In genomic region chr2:92423702-92424461, GRCm38 (mm10) we compare ENCODE assay signal across 8 mouse cellular contexts. TPM values are rescaled to one million over a fixed set of nuclear protein-coding genes. Genes with fewer than 3 reads are reported as not detected.
A peak's percentile ranks its signal among the peaks of the same experiment; 100 is the strongest.
DNase-seq lines count a peak whose midpoint lies in the region; ATAC-seq and TF ChIP-seq lines count a peak whose summit lies in the region.

No protein-coding gene starts in this region.

- no peak for TF ChIP-seq CTCF in left cerebral cortex, adult 2 months (IDR thresholded peaks at IDR 0.05)

- H3K9ac ChIP-seq in hindbrain, embryonic 16.5 days (ENCODE audit: low read depth, low read length), result no peak overlapping the region
- no peak overlapping the region for H3K9ac ChIP-seq in midbrain, embryonic 16.5 days (ENCODE audit: low read depth, low read length)

- peak; percentile 97 for DNase-seq in adipocyte (ENCODE audit: low spot score)
- peak; percentile 85 to 90 for DNase-seq in cerebellum, postnatal 25 days
- peak; percentile 96 for DNase-seq in gastrocnemius, postnatal 14 days
- DNase-seq in left cerebral cortex, adult 2 months (ENCODE audit: extremely low spot score in 1 of 2, low spot score in 2 of 2), result peak; percentile 82 to 85
- peak; percentile 82 for DNase-seq in telencephalon, adult 2 months (ENCODE audit: low read depth, low spot score)
- DNase-seq in thymus, postnatal 25 days, result no peak

- H3K9me3 ChIP-seq in hindbrain, embryonic 16.5 days (ENCODE audit: control insufficient read depth, low read length), result no peaks in the 10 kb centered on the region
- H3K9me3 ChIP-seq in midbrain, embryonic 16.5 days (replicated peaks; ENCODE audit: control insufficient read depth, low read length, poor library complexity, severe bottlenecking), result no peaks in the 10 kb centered on the region

- peaks cover 41% of the 10 kb centered on the region for H3K4me1 ChIP-seq in hindbrain, embryonic 16.5 days (ENCODE audit: control insufficient read depth, insufficient read depth, low read depth, low read length)
- peaks cover 25% of the 10 kb centered on the region for H3K4me1 ChIP-seq in midbrain, embryonic 16.5 days (ENCODE audit: control insufficient read depth, insufficient read depth, low read length)

- H3K4me2 ChIP-seq in hindbrain, embryonic 16.5 days (ENCODE audit: low read length), result no peak overlapping the region
- no peak overlapping the region for H3K4me2 ChIP-seq in midbrain, embryonic 16.5 days (ENCODE audit: low read length)

- no peaks in the 10 kb centered on the region for H3K27me3 ChIP-seq in hindbrain, embryonic 16.5 days (replicated peaks; ENCODE audit: control insufficient read depth, insufficient read depth, low read length)
- H3K27me3 ChIP-seq in midbrain, embryonic 16.5 days (ENCODE audit: control insufficient read depth, insufficient read depth, low read depth, low read length), result no peaks in the 10 kb centered on the region

- peak; percentile 63 for ATAC-seq in hindbrain, embryonic 16.5 days
- ATAC-seq in midbrain, embryonic 16.5 days, result peak; percentile 43; the same call in 1 of the 2 replicates

- intact Hi-C loops in gastrocnemius, postnatal 14 days (cut with DNase I; ENCODE audit: low total_unique reads), result no loop called here
- intact Hi-C loops in left cerebral cortex, adult 2 months (cut with DNase I), result no loop called here

- 49% methylated on average over 9 of the region's 9 CpGs for WGBS in hindbrain, embryonic 16.5 days
- 53% methylated on average over 9 of the region's 9 CpGs for WGBS in midbrain, embryonic 16.5 days

- no peak overlapping the region for H3K4me3 ChIP-seq in hindbrain, embryonic 16.5 days (ENCODE audit: low read length)
- no peak overlapping the region for H3K4me3 ChIP-seq in left cerebral cortex, adult 2 months
- H3K4me3 ChIP-seq in midbrain, embryonic 16.5 days (ENCODE audit: low read depth, low read length), result no peak overlapping the region

- H3K27ac ChIP-seq in hindbrain, embryonic 16.5 days (ENCODE audit: low read depth, low read length), result peak overlapping the region; percentile 82
- H3K27ac ChIP-seq in left cerebral cortex, adult 2 months, result peak overlapping the region; percentile 87
- peak overlapping the region; percentile 78 for H3K27ac ChIP-seq in midbrain, embryonic 16.5 days (ENCODE audit: low read length)

- H3K36me3 ChIP-seq in hindbrain, embryonic 16.5 days (ENCODE audit: control insufficient read depth, insufficient read depth, low read length), result peaks cover 34% of the 10 kb centered on the region
- peaks cover 24% of the 10 kb centered on the region for H3K36me3 ChIP-seq in midbrain, embryonic 16.5 days (ENCODE audit: control insufficient read depth, insufficient read depth, low read length)

RNA-seq across cellular contexts. Expression of gene Cry2, which starts 10.0 kb away (rescaled TPM):
- total RNA-seq in gastrocnemius, postnatal 14 days (2021), result 10 to 100 TPM; 22.7 to 27.3 TPM
- polyA plus RNA-seq in hindbrain, embryonic 16.5 days (2015; fragmentation: Nextera tagmentation; extraction: Ambion mirVana), result 51.4 and 53.2 TPM in 2 replicates
- total RNA-seq in left cerebral cortex, adult 2 months (2021), result 100 to 1,000 TPM; 126 to 129 TPM
- 51.6 and 53.4 TPM in 2 replicates for polyA plus RNA-seq in midbrain, embryonic 16.5 days (2015; fragmentation: Nextera tagmentation; extraction: Ambion mirVana)

RNA-seq across cellular contexts. Expression of gene Mapk8ip1, which starts 22.8 kb away (rescaled TPM):
- total RNA-seq in gastrocnemius, postnatal 14 days (2021), result 10 to 100 TPM; 13.6 to 24.3 TPM
- 112 and 130 TPM in 2 replicates for polyA plus RNA-seq in hindbrain, embryonic 16.5 days (2015; fragmentation: Nextera tagmentation; extraction: Ambion mirVana)
- total RNA-seq in left cerebral cortex, adult 2 months (2021), result 100 to 1,000 TPM; 340 to 364 TPM
- polyA plus RNA-seq in midbrain, embryonic 16.5 days (2015; fragmentation: Nextera tagmentation; extraction: Ambion mirVana), result 126 and 129 TPM in 2 replicates

RNA-seq across cellular contexts. Expression of gene Slc35c1, which starts 36.5 kb away (rescaled TPM):
- total RNA-seq in gastrocnemius, postnatal 14 days (2021), result 1 to 10 TPM; 4.4 to 6.4 TPM
- polyA plus RNA-seq in hindbrain, embryonic 16.5 days (2015; fragmentation: Nextera tagmentation; extraction: Ambion mirVana), result 18.9 and 20.7 TPM in 2 replicates
- total RNA-seq in left cerebral cortex, adult 2 months (2021), result 10 to 100 TPM; 16.1 to 16.9 TPM
- 16.1 and 17.9 TPM in 2 replicates for polyA plus RNA-seq in midbrain, embryonic 16.5 days (2015; fragmentation: Nextera tagmentation; extraction: Ambion mirVana)

RNA-seq across cellular contexts. Expression of gene 1700029I15Rik, which starts 41.5 kb away (rescaled TPM):
- under 1 TPM; 0.66 to 0.86 TPM for total RNA-seq in gastrocnemius, postnatal 14 days (2021)
- 5.8 and 7.7 TPM in 2 replicates for polyA plus RNA-seq in hindbrain, embryonic 16.5 days (2015; fragmentation: Nextera tagmentation; extraction: Ambion mirVana)
- total RNA-seq in left cerebral cortex, adult 2 months (2021), result 1 to 10 TPM; 5.3 TPM
- polyA plus RNA-seq in midbrain, embryonic 16.5 days (2015; fragmentation: Nextera tagmentation; extraction: Ambion mirVana), result 6.1 and 9.5 TPM in 2 replicates

RNA-seq across cellular contexts. Expression of gene Large2, which starts 49.2 kb away (rescaled TPM):
- total RNA-seq in gastrocnemius, postnatal 14 days (2021), result under 1 TPM in 1 of 2 experiments, not detected in 1; 0.41 TPM
- polyA plus RNA-seq in hindbrain, embryonic 16.5 days (2015; fragmentation: Nextera tagmentation; extraction: Ambion mirVana), result 1.7 and 2.3 TPM in 2 replicates
- 1 to 10 TPM in 1 of 2 experiments, under 1 TPM in 1; 0.72 to 1.0 TPM for total RNA-seq in left cerebral cortex, adult 2 months (2021)
- 1.9 and 2.0 TPM in 2 replicates for polyA plus RNA-seq in midbrain, embryonic 16.5 days (2015; fragmentation: Nextera tagmentation; extraction: Ambion mirVana)

Comparison
In these comparisons a context has a peak if more than half of its experiments do, and no peak if none do; other contexts are left out.
1. RNA of gene Cry2, which starts 10.0 kb away (total RNA-seq): 126 to 129 TPM in left cerebral cortex, adult 2 months; 22.7 to 27.3 TPM in gastrocnemius, postnatal 14 days; every median in the first group is over 4 times any median in the second.
2. RNA of gene Mapk8ip1, which starts 22.8 kb away (total RNA-seq): 340 to 364 TPM in left cerebral cortex, adult 2 months; 13.6 to 24.3 TPM in gastrocnemius, postnatal 14 days; every median in the first group is over 10 times any median in the second.
3. Peak in every context shown above with its lines, with median percentiles within 50 percentile points of each other: H3K27ac ChIP-seq.